Mouse (Mus musculus): ENCODE measurements around the gene Utf1. TPM values are rescaled to one million over a fixed set of nuclear protein-coding genes. Genes with fewer than 3 reads are reported as not detected.

Utf1 gene
- total and polyA plus RNA-seq, 2 experiments from 2014 or later: not detected

DNA sequence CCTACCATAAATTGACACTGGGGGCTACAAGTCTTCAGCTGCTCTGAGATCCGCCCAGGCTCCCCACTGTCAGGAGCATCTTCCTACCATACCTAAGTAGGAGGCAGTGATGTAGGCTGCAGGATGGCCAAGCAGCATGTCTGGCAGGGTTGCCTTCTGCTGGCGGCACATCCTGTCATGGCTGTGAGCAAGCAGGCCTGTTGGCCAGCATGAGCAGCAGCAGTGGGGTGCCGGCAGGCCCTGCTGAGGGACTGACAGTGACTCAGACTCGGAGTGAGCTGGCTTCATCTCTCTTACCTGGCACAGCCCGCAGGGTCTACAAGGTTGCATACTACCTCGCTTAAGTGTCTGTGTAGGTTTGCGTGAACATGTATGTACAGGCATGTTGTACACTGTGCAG is 44.1 kb upstream of the Utf1 start:
- no peak overlapping the region for H3K27ac ChIP-seq (ENCODE audit: low read depth, low read length)
- H3K4me3 ChIP-seq (ENCODE audit: low read depth, low read length): no peak overlapping the region
- no peaks in the 10 kb centered on the region for H3K27me3 ChIP-seq (ENCODE audit: insufficient read depth, low read length)
- 87% methylated on average over 7 of the region's 7 CpGs for WGBS
- 0 out of 2 replicates have a peak, but pooled peaks cover 4% of the 10 kb centered on the region for H3K36me3 ChIP-seq (ENCODE audit: insufficient read depth, low read length)
- ATAC-seq (ENCODE audit: low FRiP score) (no peak), DNase-seq (ENCODE audit: low spot score) (no peak)
- no peak for TF ChIP-seq CTCF (IDR thresholded peaks at IDR 0.05)
- H3K9ac ChIP-seq (replicated peaks; ENCODE audit: low read length, poor library complexity, severe bottlenecking): no peak overlapping the region
- H3K4me1 ChIP-seq (ENCODE audit: insufficient read depth, low read length): peaks cover 10% of the 10 kb centered on the region; the same call in 1 of the 2 replicates
- H3K9me3 ChIP-seq (ENCODE audit: low read length): no peaks in the 10 kb centered on the region
- no peak overlapping the region for H3K4me2 ChIP-seq (ENCODE audit: low read depth, low read length, poor library complexity, severe bottlenecking)

DNA sequence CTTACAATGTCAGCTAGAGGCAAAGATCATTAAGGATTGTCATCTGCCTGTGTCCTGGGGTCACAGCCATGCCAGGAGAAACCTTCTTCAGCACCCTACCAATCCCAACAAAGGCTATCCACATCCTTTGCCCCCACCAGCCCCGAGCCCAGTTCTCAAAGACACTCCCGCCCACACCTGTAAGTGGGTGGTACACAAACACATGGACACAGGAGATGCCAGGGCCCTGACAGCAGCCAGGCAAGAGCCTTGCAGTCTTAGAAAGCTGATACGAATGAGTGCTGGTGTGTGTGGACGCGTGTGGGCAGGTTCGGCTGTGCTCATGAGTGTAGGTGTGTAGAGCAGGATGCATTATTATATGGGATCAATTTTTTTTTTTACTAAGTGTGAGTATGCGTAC is 43.1 kb upstream of the Utf1 start:
- no peak for DNase-seq (ENCODE audit: low spot score)
- Histone ChIP-seq H3K4me2 (ENCODE audit: low read depth, low read length, poor library complexity, severe bottlenecking) (no peak overlapping the region), H3K4me1 (ENCODE audit: insufficient read depth, low read length) (peaks cover 8% of the 10 kb centered on the region; the same call in 1 of the 2 replicates), H3K36me3 (ENCODE audit: insufficient read depth, low read length) (0 out of 2 replicates have a peak, but pooled peaks cover 4% of the 10 kb centered on the region), H3K27me3 (ENCODE audit: insufficient read depth, low read length) (no peaks in the 10 kb centered on the region), H3K9ac (replicated peaks; ENCODE audit: low read length, poor library complexity, severe bottlenecking) (no peak overlapping the region), H3K27ac (ENCODE audit: low read depth, low read length) (no peak overlapping the region), H3K9me3 (ENCODE audit: low read length) (no peaks in the 10 kb centered on the region), H3K4me3 (ENCODE audit: low read depth, low read length) (no peak overlapping the region)
- no peak for ATAC-seq (ENCODE audit: low FRiP score)
- TF ChIP-seq CTCF (IDR thresholded peaks at IDR 0.05): no peak
- WGBS: 96% methylated on average over 7 of the region's 7 CpGs

DNA sequence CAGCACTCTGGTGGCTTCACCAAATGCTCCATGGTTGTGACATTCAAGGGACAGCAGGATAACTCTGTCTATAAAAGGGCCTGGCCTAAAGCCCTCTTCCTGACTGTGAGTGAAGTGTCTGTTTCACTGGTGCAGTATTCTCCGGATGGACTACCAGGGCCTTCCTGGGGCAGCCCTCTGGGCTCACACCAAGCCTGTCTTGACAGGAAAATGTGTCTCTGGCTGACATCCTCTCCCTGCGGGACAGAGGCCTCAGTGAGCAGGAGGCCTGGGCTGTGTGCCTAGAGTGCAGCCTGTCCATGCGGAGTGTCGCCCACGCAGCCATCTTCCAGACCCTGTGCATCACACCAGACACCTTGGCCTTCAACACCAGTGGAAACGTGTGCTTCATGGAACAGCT is 42.7 kb upstream of the Utf1 start:
- no peak overlapping the region for H3K9ac ChIP-seq (replicated peaks; ENCODE audit: low read length, poor library complexity, severe bottlenecking)
- H3K4me2 ChIP-seq (ENCODE audit: low read depth, low read length, poor library complexity, severe bottlenecking): no peak overlapping the region
- no peak overlapping the region for H3K4me3 ChIP-seq (ENCODE audit: low read depth, low read length)
- peaks cover 4% of the 10 kb centered on the region; the same call in 1 of the 2 replicates for H3K4me1 ChIP-seq (ENCODE audit: insufficient read depth, low read length)
- DNase-seq (ENCODE audit: low spot score): no peak
- no peak for ATAC-seq (ENCODE audit: low FRiP score)
- H3K27ac ChIP-seq (ENCODE audit: low read depth, low read length): no peak overlapping the region
- no peaks in the 10 kb centered on the region for H3K9me3 ChIP-seq (ENCODE audit: low read length)
- no peaks in the 10 kb centered on the region for H3K27me3 ChIP-seq (ENCODE audit: insufficient read depth, low read length)
- 92% methylated on average over 6 of the region's 6 CpGs for WGBS
- no peak for TF ChIP-seq CTCF (IDR thresholded peaks at IDR 0.05)
- H3K36me3 ChIP-seq (ENCODE audit: insufficient read depth, low read length): 0 out of 2 replicates have a peak, but pooled peaks cover 4% of the 10 kb centered on the region

DNA sequence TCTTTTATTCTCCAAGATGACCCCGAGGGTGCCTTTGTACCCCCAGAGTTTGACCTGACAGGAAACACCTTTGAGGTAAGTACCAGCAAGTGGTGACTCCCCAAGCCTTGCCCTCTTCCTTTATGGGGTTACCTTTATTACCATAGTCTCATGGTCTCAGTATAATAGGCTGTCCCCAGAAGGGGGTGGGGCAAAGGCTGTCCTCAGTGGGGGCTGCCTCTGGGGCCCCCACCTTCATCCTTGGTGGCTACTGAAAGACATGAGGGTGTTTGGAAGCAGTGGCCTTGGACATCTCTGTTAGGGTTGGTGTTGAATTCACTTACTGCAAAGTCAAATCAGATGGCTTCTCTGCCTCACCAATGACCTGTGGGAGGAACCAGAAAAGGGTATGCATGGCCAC is 41.6 kb upstream of the Utf1 start:
- DNase-seq (ENCODE audit: low spot score) (no peak), ATAC-seq (ENCODE audit: low FRiP score) (no peak)
- Histone ChIP-seq H3K9ac (replicated peaks; ENCODE audit: low read length, poor library complexity, severe bottlenecking) (no peak overlapping the region), H3K27ac (ENCODE audit: low read depth, low read length) (no peak overlapping the region), H3K27me3 (ENCODE audit: insufficient read depth, low read length) (no peaks in the 10 kb centered on the region), H3K9me3 (ENCODE audit: low read length) (no peaks in the 10 kb centered on the region), H3K36me3 (ENCODE audit: insufficient read depth, low read length) (0 out of 2 replicates have a peak, but pooled peaks cover 4% of the 10 kb centered on the region), H3K4me2 (ENCODE audit: low read depth, low read length, poor library complexity, severe bottlenecking) (no peak overlapping the region), H3K4me3 (ENCODE audit: low read depth, low read length) (no peak overlapping the region), H3K4me1 (ENCODE audit: insufficient read depth, low read length) (no peaks in the 10 kb centered on the region; the same call in 1 of the 2 replicates)
- TF ChIP-seq CTCF (IDR thresholded peaks at IDR 0.05): no peak
- 0% methylated on average over 1 of the region's 1 CpGs for WGBS

DNA sequence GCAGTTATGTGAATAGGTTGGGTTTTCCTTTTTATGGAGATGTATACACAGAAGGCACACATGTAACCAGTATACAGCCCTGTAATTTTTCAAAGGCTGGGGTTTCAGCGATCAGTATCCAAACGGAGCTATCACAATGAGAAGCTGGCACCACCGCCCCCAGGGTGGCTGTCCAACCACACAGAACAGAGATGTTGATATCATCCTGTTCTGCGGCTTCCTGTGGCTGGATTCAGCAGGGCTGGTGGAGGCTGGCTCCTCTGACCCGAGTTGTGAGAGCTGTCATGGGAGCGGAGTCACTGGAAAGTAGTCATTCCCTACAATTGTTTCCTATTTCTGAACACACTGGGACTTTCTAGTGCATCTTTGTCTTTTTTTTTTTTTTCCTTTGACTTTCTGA is 38.3 kb upstream of the Utf1 start:
- peaks cover 5% of the 10 kb centered on the region for H3K4me1 ChIP-seq (ENCODE audit: insufficient read depth, low read length)
- H3K36me3 ChIP-seq (ENCODE audit: insufficient read depth, low read length): peaks cover 10% of the 10 kb centered on the region; the same call in 1 of the 2 replicates
- no peaks in the 10 kb centered on the region for H3K9me3 ChIP-seq (ENCODE audit: low read length)
- H3K27me3 ChIP-seq (ENCODE audit: insufficient read depth, low read length): no peaks in the 10 kb centered on the region
- no peak overlapping the region for H3K4me3 ChIP-seq (ENCODE audit: low read depth, low read length)
- DNase-seq (ENCODE audit: low spot score): no peak
- WGBS: 22% methylated on average over 6 of the region's 6 CpGs
- no peak overlapping the region for H3K4me2 ChIP-seq (ENCODE audit: low read depth, low read length, poor library complexity, severe bottlenecking)
- no peak for TF ChIP-seq CTCF (IDR thresholded peaks at IDR 0.05)
- no peak for ATAC-seq (ENCODE audit: low FRiP score)
- H3K9ac ChIP-seq (replicated peaks; ENCODE audit: low read length, poor library complexity, severe bottlenecking): no peak overlapping the region; the same call in 1 of the 2 replicates
- H3K27ac ChIP-seq (ENCODE audit: low read depth, low read length): no peak overlapping the region

DNA sequence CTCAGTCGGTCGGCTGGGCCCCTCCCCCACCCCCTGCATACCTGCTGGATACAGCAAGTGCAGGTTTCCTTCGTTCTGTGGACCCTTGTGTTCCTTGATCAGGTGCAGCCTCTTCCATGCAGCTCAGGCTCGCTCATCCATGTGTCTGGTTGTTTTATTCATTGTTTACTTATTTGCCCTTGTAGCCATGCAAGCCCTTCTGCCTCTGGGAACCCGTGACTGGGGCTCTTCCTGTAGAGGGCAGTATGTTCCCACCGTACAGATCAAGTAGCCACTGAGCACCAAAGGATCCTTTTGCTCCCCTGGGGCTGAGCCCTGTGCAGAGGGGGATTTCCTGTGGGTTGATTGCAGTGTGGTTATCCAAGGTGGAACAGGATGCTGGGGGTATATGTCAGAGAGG is 37.9 kb upstream of the Utf1 start:
- DNase-seq (ENCODE audit: low spot score) (peak; percentile 57), ATAC-seq (ENCODE audit: low FRiP score) (no peak)
- Histone ChIP-seq H3K27ac (ENCODE audit: low read depth, low read length) (no peak overlapping the region), H3K4me3 (ENCODE audit: low read depth, low read length) (no peak overlapping the region), H3K9ac (replicated peaks; ENCODE audit: low read length, poor library complexity, severe bottlenecking) (no peak overlapping the region), H3K9me3 (ENCODE audit: low read length) (no peaks in the 10 kb centered on the region), H3K4me2 (ENCODE audit: low read depth, low read length, poor library complexity, severe bottlenecking) (no peak overlapping the region), H3K36me3 (ENCODE audit: insufficient read depth, low read length) (peaks cover 12% of the 10 kb centered on the region; the same call in 1 of the 2 replicates), H3K27me3 (ENCODE audit: insufficient read depth, low read length) (no peaks in the 10 kb centered on the region), H3K4me1 (ENCODE audit: insufficient read depth, low read length) (peaks cover 5% of the 10 kb centered on the region)
- peak; percentile 66 for TF ChIP-seq CTCF (IDR thresholded peaks at IDR 0.05)
- 6% methylated on average over 6 of the region's 6 CpGs for WGBS

All from midbrain, postnatal 0 days (tissue).